Mouse (Mus musculus): ENCODE measurements around the gene Ttc41. TPM values are rescaled to one million over a fixed set of nuclear protein-coding genes. Genes with fewer than 3 reads are reported as not detected.

Ttc41 gene
- polyA plus RNA-seq, 1 experiment from 2014 or later, result 2.3 TPM

- ATAC-seq (ENCODE audit: insufficient number of reproducible peaks, low FRiP score), result no peak
- Histone ChIP-seq H3K27ac (ENCODE audit: poor library complexity, severe bottlenecking) (no peak overlapping the region), H3K9ac (no peak overlapping the region), H3K4me3 (no peak overlapping the region), H3K9me3 (replicated peaks) (no peaks in the 10 kb centered on the region), H3K27me3 (replicated peaks) (no peaks in the 10 kb centered on the region), H3K4me1 (replicated peaks) (no peaks in the 10 kb centered on the region), H3K4me2 (no peak overlapping the region), H3K36me3 (no peaks in the 10 kb centered on the region)
- WGBS, result 71% methylated on average over 6 of the region's 6 CpGs
These were observed 50.3 kb downstream of the Ttc41 start for GRCm38 (mm10) chr10:86755816-86756502.

GRCm38 (mm10) chr10:86757724-86758123, 52.1 kb downstream of the Ttc41 start:
- Histone ChIP-seq H3K9ac (no peak overlapping the region), H3K4me3 (no peak overlapping the region), H3K36me3 (no peaks in the 10 kb centered on the region), H3K4me1 (replicated peaks) (no peaks in the 10 kb centered on the region), H3K9me3 (replicated peaks) (no peaks in the 10 kb centered on the region), H3K27me3 (replicated peaks) (no peaks in the 10 kb centered on the region), H3K27ac (ENCODE audit: poor library complexity, severe bottlenecking) (no peak overlapping the region), H3K4me2 (no peak overlapping the region)
- 91% methylated on average over 1 of the region's 1 CpGs for WGBS
- no peak for ATAC-seq (ENCODE audit: insufficient number of reproducible peaks, low FRiP score)

- no peak for ATAC-seq (ENCODE audit: insufficient number of reproducible peaks, low FRiP score)
- no peak overlapping the region for H3K4me2 ChIP-seq
These were observed 52.6 kb downstream of the Ttc41 start for GRCm38 (mm10) chr10:86758211-86758610.

GRCm38 (mm10) chr10:86761236-86761635, 55.6 kb downstream of the Ttc41 start:
- Histone ChIP-seq H3K27me3 (replicated peaks) (no peaks in the 10 kb centered on the region), H3K4me1 (replicated peaks) (no peaks in the 10 kb centered on the region), H3K36me3 (no peaks in the 10 kb centered on the region), H3K4me2 (no peak overlapping the region), H3K4me3 (no peak overlapping the region), H3K9me3 (replicated peaks) (no peaks in the 10 kb centered on the region), H3K9ac (no peak overlapping the region), H3K27ac (ENCODE audit: poor library complexity, severe bottlenecking) (no peak overlapping the region)
- no peak for ATAC-seq (ENCODE audit: insufficient number of reproducible peaks, low FRiP score)
- WGBS, result 68% methylated on average over 1 of the region's 1 CpGs

More at GRCm38 (mm10) chr10:86758211-86758610, 52.6 kb downstream of the Ttc41 start:
- no peak overlapping the region for H3K27ac ChIP-seq (ENCODE audit: poor library complexity, severe bottlenecking)
- H3K9ac ChIP-seq, result no peak overlapping the region
- H3K36me3 ChIP-seq, result no peaks in the 10 kb centered on the region
- no peak overlapping the region for H3K4me3 ChIP-seq
- no peaks in the 10 kb centered on the region for H3K4me1 ChIP-seq (replicated peaks)
- H3K27me3 ChIP-seq (replicated peaks), result no peaks in the 10 kb centered on the region
- 81% methylated on average over 6 of the region's 6 CpGs for WGBS
- no peaks in the 10 kb centered on the region for H3K9me3 ChIP-seq (replicated peaks)

GRCm38 (mm10) chr10:86761722-86762383, 56.2 kb downstream of the Ttc41 start:
- Histone ChIP-seq H3K4me1 (replicated peaks) (no peaks in the 10 kb centered on the region), H3K27me3 (replicated peaks) (no peaks in the 10 kb centered on the region), H3K9ac (no peak overlapping the region), H3K4me2 (no peak overlapping the region), H3K36me3 (no peaks in the 10 kb centered on the region), H3K9me3 (replicated peaks) (no peaks in the 10 kb centered on the region), H3K27ac (ENCODE audit: poor library complexity, severe bottlenecking) (no peak overlapping the region), H3K4me3 (no peak overlapping the region)
- no peak for ATAC-seq (ENCODE audit: insufficient number of reproducible peaks, low FRiP score)
- WGBS, result 31% methylated on average over 7 of the region's 7 CpGs

- no peak overlapping the region for H3K4me3 ChIP-seq
- H3K27ac ChIP-seq (ENCODE audit: poor library complexity, severe bottlenecking), result no peak overlapping the region
- H3K27me3 ChIP-seq (replicated peaks), result no peaks in the 10 kb centered on the region
- H3K4me1 ChIP-seq (replicated peaks), result no peaks in the 10 kb centered on the region
- no peak overlapping the region for H3K4me2 ChIP-seq
- no peaks in the 10 kb centered on the region for H3K36me3 ChIP-seq
- WGBS, result 45% methylated on average over 3 of the region's 3 CpGs
- H3K9ac ChIP-seq, result no peak overlapping the region
- no peak for ATAC-seq (ENCODE audit: insufficient number of reproducible peaks, low FRiP score)
- H3K9me3 ChIP-seq (replicated peaks), result no peaks in the 10 kb centered on the region
These were observed 56.7 kb downstream of the Ttc41 start for GRCm38 (mm10) chr10:86762384-86762730.

GRCm38 (mm10) chr10:86763672-86764071, 58.1 kb downstream of the Ttc41 start, which contains the start of gene Gm49358:
Gene Gm49358, plus strand, starts transcription at chr10:86763972.
- H3K4me2 ChIP-seq, result no peak within 1 kb of the TSS
- H3K9me3 ChIP-seq (replicated peaks), result no peaks in the 10 kb centered on the region
- no peaks in the 10 kb centered on the region for H3K4me1 ChIP-seq (replicated peaks)
- H3K9ac ChIP-seq, result no peak within 1 kb of the TSS
- WGBS, result 91% methylated on average over 5 of the region's 5 CpGs
- no peak within 1 kb of the TSS for H3K27ac ChIP-seq (ENCODE audit: poor library complexity, severe bottlenecking)
- no peak within 1 kb of the TSS for H3K4me3 ChIP-seq
- no peak for ATAC-seq (ENCODE audit: insufficient number of reproducible peaks, low FRiP score)
- H3K36me3 ChIP-seq, result no peaks in the 10 kb centered on the region
- no peaks in the 10 kb centered on the region for H3K27me3 ChIP-seq (replicated peaks)

GRCm38 (mm10) chr10:86765344-86765966, 59.8 kb downstream of the Ttc41 start:
- ATAC-seq (ENCODE audit: insufficient number of reproducible peaks, low FRiP score), result no peak
- 82% methylated on average over 4 of the region's 4 CpGs for WGBS

GRCm38 (mm10) chr10:86769216-86769615, 63.6 kb downstream of the Ttc41 start:
- H3K9me3 ChIP-seq (replicated peaks), result no peaks in the 10 kb centered on the region
- no peak overlapping the region for H3K9ac ChIP-seq
- H3K27ac ChIP-seq (ENCODE audit: poor library complexity, severe bottlenecking), result no peak overlapping the region
- H3K27me3 ChIP-seq (replicated peaks), result no peaks in the 10 kb centered on the region
- ATAC-seq (ENCODE audit: insufficient number of reproducible peaks, low FRiP score), result no peak
- 62% methylated on average over 5 of the region's 5 CpGs for WGBS
- no peak overlapping the region for H3K4me3 ChIP-seq
- no peak overlapping the region for H3K4me2 ChIP-seq
- no peaks in the 10 kb centered on the region for H3K36me3 ChIP-seq
- peaks cover 7% of the 10 kb centered on the region; the same call in 1 of the 2 replicates for H3K4me1 ChIP-seq (replicated peaks)

More at GRCm38 (mm10) chr10:86765344-86765966, 59.8 kb downstream of the Ttc41 start:
- Histone ChIP-seq H3K4me3 (no peak overlapping the region), H3K36me3 (no peaks in the 10 kb centered on the region), H3K27ac (ENCODE audit: poor library complexity, severe bottlenecking) (no peak overlapping the region), H3K9me3 (replicated peaks) (no peaks in the 10 kb centered on the region), H3K4me1 (replicated peaks) (peaks cover 7% of the 10 kb centered on the region; the same call in 1 of the 2 replicates), H3K9ac (no peak overlapping the region), H3K27me3 (replicated peaks) (no peaks in the 10 kb centered on the region), H3K4me2 (no peak overlapping the region)

- H3K27me3 ChIP-seq (replicated peaks), result no peaks in the 10 kb centered on the region
- no peak for ATAC-seq (ENCODE audit: insufficient number of reproducible peaks, low FRiP score)
- H3K27ac ChIP-seq (ENCODE audit: poor library complexity, severe bottlenecking), result no peak overlapping the region
- no peak overlapping the region for H3K9ac ChIP-seq
- 43% methylated on average over 4 of the region's 4 CpGs for WGBS
- peaks cover 7% of the 10 kb centered on the region; the same call in 1 of the 2 replicates for H3K4me1 ChIP-seq (replicated peaks)
- H3K9me3 ChIP-seq (replicated peaks), result no peaks in the 10 kb centered on the region
- H3K4me3 ChIP-seq, result no peak overlapping the region
- no peak overlapping the region for H3K4me2 ChIP-seq
- no peaks in the 10 kb centered on the region for H3K36me3 ChIP-seq
These were observed 64.2 kb downstream of the Ttc41 start for GRCm38 (mm10) chr10:86769797-86770196.

GRCm38 (mm10) chr10:86771701-86772100, 66.1 kb downstream of the Ttc41 start:
- no peaks in the 10 kb centered on the region for H3K36me3 ChIP-seq
- 72% methylated on average over 5 of the region's 5 CpGs for WGBS
- H3K9ac ChIP-seq, result no peak overlapping the region
- H3K4me2 ChIP-seq, result no peak overlapping the region
- ATAC-seq (ENCODE audit: insufficient number of reproducible peaks, low FRiP score), result no peak
- H3K4me3 ChIP-seq, result no peak overlapping the region
- H3K4me1 ChIP-seq (replicated peaks), result peaks cover 9% of the 10 kb centered on the region; the same call in 1 of the 2 replicates
- no peak overlapping the region for H3K27ac ChIP-seq (ENCODE audit: poor library complexity, severe bottlenecking)
- H3K27me3 ChIP-seq (replicated peaks), result no peaks in the 10 kb centered on the region
- no peaks in the 10 kb centered on the region for H3K9me3 ChIP-seq (replicated peaks)
